Mouse (Mus musculus): ENCODE data around the gene Zcchc14. TPM values are rescaled to one million over a fixed set of nuclear protein-coding genes. Genes with fewer than 3 reads are reported as not detected.

Gene Zcchc14
- polyA plus RNA-seq, 1 experiment from 2014 or later, result 12.6 TPM

- H3K36me3 ChIP-seq, result peaks cover 24% of the 10 kb centered on the region
- peak overlapping the region; percentile 42 for H3K9ac ChIP-seq
- H3K4me2 ChIP-seq, result peak overlapping the region; percentile 89
- H3K27me3 ChIP-seq (replicated peaks), result no peaks in the 10 kb centered on the region
- H3K27ac ChIP-seq, result peak overlapping the region; percentile 67; the same call in 1 of the 2 replicates
- peaks cover 25% of the 10 kb centered on the region for H3K4me1 ChIP-seq
- ATAC-seq (ENCODE audit: insufficient read depth, low FRiP score, low read depth), result no peak
- H3K9me3 ChIP-seq, result no peaks in the 10 kb centered on the region
- 12% methylated on average over 20 of the region's 20 CpGs for WGBS
- peak overlapping the region; percentile 97 for H3K4me3 ChIP-seq (replicated peaks)
Measured at GRCm38 (mm10) chr8:121591178-121592066, 61.3 kb downstream of the Zcchc14 start.

GRCm38 (mm10) chr8:121590203-121591177 is 62.2 kb downstream of the Zcchc14 start, which contains the start of gene Map1lc3b:
Gene Map1lc3b (plus strand): TSS chr8:121590361.
- ATAC-seq (ENCODE audit: insufficient read depth, low FRiP score, low read depth), result peak; percentile 86
- Histone ChIP-seq H3K27me3 (replicated peaks) (no peaks in the 10 kb centered on the region), H3K9ac (peak within 1 kb of the TSS; percentile 93), H3K4me1 (peaks cover 25% of the 10 kb centered on the region), H3K9me3 (no peaks in the 10 kb centered on the region), H3K4me3 (replicated peaks) (peak within 1 kb of the TSS; percentile 97), H3K4me2 (peak within 1 kb of the TSS; percentile 89), H3K27ac (peak within 1 kb of the TSS; percentile 67), H3K36me3 (peaks cover 19% of the 10 kb centered on the region)
- under 1% methylated on average over 94 of the region's 94 CpGs for WGBS

DNA sequence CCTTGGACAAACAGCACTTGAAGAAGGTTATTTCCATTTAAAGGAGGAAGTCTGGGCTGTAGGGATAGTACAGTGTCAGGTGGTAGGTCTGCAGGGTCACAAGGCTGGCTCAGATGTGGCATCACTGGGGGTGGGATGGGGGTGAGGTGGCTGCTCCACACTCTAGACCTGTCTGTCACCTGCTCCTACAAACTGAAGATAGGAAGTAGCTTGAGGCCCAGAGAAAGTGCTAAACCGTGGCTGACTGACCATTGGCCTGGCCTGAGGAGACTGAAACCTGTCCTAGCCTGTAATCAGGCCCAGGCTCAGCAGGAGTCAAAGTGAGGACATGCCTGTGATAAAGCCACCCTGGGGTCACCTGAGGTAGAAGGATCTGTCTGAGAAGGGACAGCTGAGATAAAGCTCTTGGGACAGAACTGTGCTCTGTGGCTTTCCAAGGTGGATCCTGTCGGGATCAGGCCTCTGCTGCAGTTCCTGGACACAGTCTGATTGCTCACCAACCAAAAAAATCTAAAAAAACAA is 63.4 kb downstream of the Zcchc14 start:
- Histone ChIP-seq H3K4me2 (no peak overlapping the region; the same call in 1 of the 2 replicates), H3K9ac (no peak overlapping the region), H3K36me3 (peaks cover 9% of the 10 kb centered on the region; the same call in 1 of the 2 replicates), H3K27ac (no peak overlapping the region), H3K9me3 (no peaks in the 10 kb centered on the region), H3K4me1 (peaks cover 26% of the 10 kb centered on the region), H3K27me3 (replicated peaks) (no peaks in the 10 kb centered on the region), H3K4me3 (replicated peaks) (no peak overlapping the region)
- no peak for ATAC-seq (ENCODE audit: insufficient read depth, low FRiP score, low read depth)
- 52% methylated on average over 2 of the region's 2 CpGs for WGBS

DNA sequence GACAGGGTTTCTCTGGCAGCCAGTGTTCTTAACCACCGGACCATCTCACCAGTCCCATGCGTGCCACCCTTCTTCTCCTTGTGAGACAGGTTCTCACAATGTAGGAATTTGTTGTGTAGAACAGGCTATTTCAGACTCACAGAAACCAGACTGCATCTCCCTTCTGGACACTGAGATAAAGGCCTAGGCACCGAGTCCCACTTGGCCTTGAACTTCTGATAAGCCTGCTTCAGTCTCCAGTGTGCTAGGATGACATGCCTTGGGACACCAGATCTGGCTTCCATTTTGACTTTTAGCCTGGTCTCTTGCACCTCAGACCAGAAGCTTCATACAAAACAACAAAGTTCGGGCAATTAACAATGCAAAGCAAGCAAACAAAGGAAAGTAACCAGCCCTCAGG is 64.0 kb downstream of the Zcchc14 start:
- ATAC-seq (ENCODE audit: insufficient read depth, low FRiP score, low read depth), result no peak
- H3K4me3 ChIP-seq (replicated peaks), result no peak overlapping the region
- H3K27me3 ChIP-seq (replicated peaks), result no peaks in the 10 kb centered on the region
- H3K36me3 ChIP-seq, result 0 out of 2 replicates have a peak, but pooled peaks cover 3% of the 10 kb centered on the region
- WGBS, result 81% methylated on average over 4 of the region's 4 CpGs
- H3K9ac ChIP-seq, result no peak overlapping the region
- H3K27ac ChIP-seq, result no peak overlapping the region
- H3K9me3 ChIP-seq, result no peaks in the 10 kb centered on the region
- H3K4me1 ChIP-seq, result peaks cover 21% of the 10 kb centered on the region
- H3K4me2 ChIP-seq, result no peak overlapping the region

DNA sequence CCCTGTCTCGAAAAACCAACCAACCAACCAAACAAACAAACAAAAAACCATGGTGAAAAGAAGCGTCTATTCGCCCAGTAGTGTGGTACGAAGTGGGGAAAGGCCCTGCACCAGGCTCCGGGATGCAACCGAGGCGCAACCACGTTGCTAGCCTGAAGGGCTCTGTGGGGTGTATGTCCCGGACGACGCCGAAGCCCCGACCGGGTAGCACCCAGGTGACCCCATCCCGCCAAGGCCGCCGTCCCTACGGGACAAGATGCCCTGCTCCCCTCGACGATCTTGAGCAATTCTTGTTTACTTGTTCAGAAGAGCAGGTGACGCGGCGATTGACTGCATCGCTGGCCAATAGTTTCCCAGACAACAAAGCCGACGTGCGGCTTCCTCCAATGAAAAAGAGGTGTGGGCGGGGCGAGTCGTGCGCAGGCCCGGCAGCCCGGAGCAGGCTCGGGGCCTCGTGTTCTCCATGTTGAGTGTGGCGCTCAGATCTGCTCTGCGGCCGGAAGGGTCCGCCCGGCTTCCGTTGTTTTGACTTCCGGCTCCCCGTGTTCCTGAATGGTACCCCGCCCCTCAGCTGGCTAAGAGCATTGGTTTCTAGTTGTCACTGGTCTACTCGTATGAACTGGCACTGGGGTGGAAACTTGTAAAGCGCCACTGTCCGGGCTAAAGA is 67.4 kb downstream of the Zcchc14 start:
- Histone ChIP-seq H3K27ac (no peak overlapping the region), H3K27me3 (replicated peaks) (no peaks in the 10 kb centered on the region), H3K9ac (peak overlapping the region; percentile 46; the same call in 1 of the 2 replicates), H3K4me1 (peaks cover 4% of the 10 kb centered on the region), H3K4me2 (peak overlapping the region; percentile 73), H3K9me3 (no peaks in the 10 kb centered on the region), H3K4me3 (replicated peaks) (peak overlapping the region; percentile 60), H3K36me3 (no peaks in the 10 kb centered on the region)
- WGBS, result 1% methylated on average over 47 of the region's 47 CpGs
- peak; percentile 94 for ATAC-seq (ENCODE audit: insufficient read depth, low FRiP score, low read depth)

DNA sequence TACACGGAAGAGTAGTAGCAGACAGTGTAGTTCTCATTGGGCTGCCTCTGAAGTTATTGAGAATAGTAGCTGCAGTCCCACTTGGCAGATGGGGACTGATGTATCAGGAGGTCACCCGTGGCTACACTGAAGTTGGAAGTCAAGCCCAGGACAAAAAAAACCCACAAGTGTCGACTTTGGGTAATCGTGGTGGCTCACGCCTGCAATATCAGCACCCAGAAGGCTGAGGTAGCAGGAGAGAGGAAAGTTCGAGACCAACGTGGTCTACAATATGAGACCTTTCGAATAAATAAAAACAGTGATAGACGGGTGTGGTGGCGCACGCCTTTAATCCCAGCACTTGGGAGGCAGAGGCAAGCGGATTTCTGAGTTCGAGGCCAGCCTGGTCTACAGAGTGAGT is 68.0 kb downstream of the Zcchc14 start:
- peak overlapping the region; percentile 73 for H3K4me2 ChIP-seq
- H3K27ac ChIP-seq, result no peak overlapping the region
- no peak overlapping the region for H3K9ac ChIP-seq
- H3K9me3 ChIP-seq, result no peaks in the 10 kb centered on the region
- no peaks in the 10 kb centered on the region for H3K27me3 ChIP-seq (replicated peaks)
- peak overlapping the region; percentile 60 for H3K4me3 ChIP-seq (replicated peaks)
- no peak for ATAC-seq (ENCODE audit: insufficient read depth, low FRiP score, low read depth)
- H3K36me3 ChIP-seq, result no peaks in the 10 kb centered on the region
- WGBS, result 44% methylated on average over 13 of the region's 13 CpGs
- H3K4me1 ChIP-seq, result peaks cover 6% of the 10 kb centered on the region

- H3K27ac ChIP-seq, result no peak overlapping the region
- no peaks in the 10 kb centered on the region for H3K27me3 ChIP-seq (replicated peaks)
- no peaks in the 10 kb centered on the region for H3K9me3 ChIP-seq
- no peak overlapping the region for H3K4me2 ChIP-seq
- peaks cover 11% of the 10 kb centered on the region for H3K4me1 ChIP-seq
- H3K36me3 ChIP-seq, result no peaks in the 10 kb centered on the region
- H3K4me3 ChIP-seq (replicated peaks), result no peak overlapping the region
- ATAC-seq (ENCODE audit: insufficient read depth, low FRiP score, low read depth), result no peak
- WGBS, result 54% methylated on average over 8 of the region's 8 CpGs
- no peak overlapping the region for H3K9ac ChIP-seq
Measured at GRCm38 (mm10) chr8:121583653-121584052, 69.0 kb downstream of the Zcchc14 start.

- ATAC-seq (ENCODE audit: insufficient read depth, low FRiP score, low read depth), result no peak
Measured at GRCm38 (mm10) chr8:121580465-121580864, 72.2 kb downstream of the Zcchc14 start.

DNA sequence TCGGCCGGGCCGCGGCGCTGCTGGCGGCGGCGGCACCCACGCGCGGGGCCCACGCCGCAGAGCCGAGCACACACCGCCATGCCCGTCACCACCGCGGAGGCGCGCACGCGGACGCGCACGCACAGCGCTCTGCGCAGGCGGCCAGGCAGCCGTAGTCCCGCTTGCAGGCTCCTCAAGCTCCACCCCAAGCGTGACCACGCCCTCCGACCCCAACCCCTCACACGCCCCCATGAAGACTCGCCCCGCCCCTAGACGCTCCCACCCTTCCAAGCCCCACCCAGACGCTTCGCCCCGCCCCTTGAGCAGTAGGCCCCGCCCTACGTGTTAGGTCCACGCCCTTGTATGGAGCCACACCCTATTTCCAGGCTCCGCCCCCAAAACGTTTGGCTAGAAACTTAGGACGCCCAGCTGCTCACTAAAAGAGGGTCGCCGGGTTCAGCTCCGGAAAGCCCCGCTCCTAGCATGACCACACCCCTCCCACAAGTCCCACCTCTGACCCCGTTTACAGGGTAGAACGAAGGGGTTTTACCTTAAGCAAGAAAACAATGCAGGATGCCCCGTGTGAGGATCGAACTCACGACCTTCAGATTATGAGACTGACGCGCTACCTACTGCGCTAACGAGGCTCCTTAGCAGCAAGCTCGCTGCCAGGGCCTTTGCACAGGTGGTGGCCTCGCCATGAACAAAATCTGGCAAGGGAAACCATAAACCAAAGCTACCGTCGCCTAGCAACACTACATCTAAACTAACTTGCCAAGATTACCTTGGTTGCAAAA is 73.8 kb downstream of the Zcchc14 start, which contains the start of gene Fbxo31:
Gene Fbxo31, minus strand, starts transcription at position 131 of the 776 bp plus-strand sequence.
- ATAC-seq (ENCODE audit: insufficient read depth, low FRiP score, low read depth), result peak; percentile 90
- Histone ChIP-seq H3K36me3 (no peaks in the 10 kb centered on the region), H3K9ac (peak within 1 kb of the TSS; percentile 80), H3K4me1 (peaks cover 25% of the 10 kb centered on the region), H3K27me3 (replicated peaks) (no peaks in the 10 kb centered on the region), H3K4me2 (peak within 1 kb of the TSS; percentile 76), H3K4me3 (replicated peaks) (peak within 1 kb of the TSS; percentile 74), H3K9me3 (no peaks in the 10 kb centered on the region), H3K27ac (peak within 1 kb of the TSS; percentile 63)
- 2% methylated on average over 49 of the region's 63 CpGs for WGBS

More at GRCm38 (mm10) chr8:121580465-121580864, 72.2 kb downstream of the Zcchc14 start:
- Histone ChIP-seq H3K27ac (peak overlapping the region; percentile 6; the same call in 1 of the 2 replicates), H3K9ac (no peak overlapping the region), H3K4me1 (peaks cover 28% of the 10 kb centered on the region), H3K4me3 (replicated peaks) (no peak overlapping the region), H3K36me3 (no peaks in the 10 kb centered on the region), H3K9me3 (no peaks in the 10 kb centered on the region), H3K27me3 (replicated peaks) (no peaks in the 10 kb centered on the region), H3K4me2 (no peak overlapping the region)
- WGBS, result 13% methylated on average over 9 of the region's 9 CpGs
